Comparison of ENCODE assay signal across 14 mouse cellular contexts in the genomic region with DNA sequence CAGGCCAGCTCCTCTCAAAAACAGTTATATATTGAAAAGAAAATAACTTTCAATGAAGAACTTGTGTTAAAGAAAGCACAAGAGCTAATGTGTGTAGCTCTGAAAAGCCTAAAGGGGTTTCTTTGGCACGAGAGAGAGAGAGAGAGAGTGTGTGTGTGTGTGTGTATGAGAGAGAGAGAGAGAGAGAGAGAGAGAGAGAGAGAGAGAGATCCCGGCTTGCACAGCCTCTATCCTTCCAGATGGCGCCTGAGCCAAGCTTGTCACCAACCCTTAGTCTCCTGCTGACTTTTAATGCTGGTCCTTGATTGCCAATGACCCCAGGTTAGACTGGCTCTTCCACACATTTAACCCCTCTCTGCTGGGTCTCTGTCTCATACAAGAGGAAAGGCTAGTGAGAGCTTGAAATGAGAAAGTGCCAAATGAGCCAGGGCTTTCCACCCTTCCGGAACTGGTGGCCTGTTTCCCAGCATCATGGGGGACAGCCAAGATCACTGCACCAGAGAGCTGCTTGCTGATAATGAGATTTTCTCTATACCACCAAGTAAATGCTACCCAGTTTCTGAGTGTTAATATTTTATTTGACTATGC.
A peak's percentile ranks its signal among the peaks of the same experiment; 100 is the strongest.
DNase-seq lines count a peak whose midpoint lies in the region; ATAC-seq and TF ChIP-seq lines count a peak whose summit lies in the region.
"Had no signal": no experiment of that assay in that cellular context is flagged by ENCODE, and none has a peak within 500 bp of the region (broad histone marks: within the 10 kb centered on the region; RNA-seq: fewer than 3 reads in every experiment).

No protein-coding gene starts in this region.

- H3K4me3 ChIP-seq in heart, adult 2 months: no peak overlapping the region
- H3K4me3 ChIP-seq in midbrain, postnatal 0 days (ENCODE audit: low read depth, low read length): no peak overlapping the region
- H3K4me3 ChIP-seq in midbrain, embryonic 13.5 days (replicated peaks): no peak overlapping the region
- H3K4me3 ChIP-seq: erythroblast, embryonic 14.5 days; heart, embryonic 13.5 days; liver, embryonic 13.5 days had no signal

- no peak; the same call in 1 of the 2 replicates for ATAC-seq in midbrain, postnatal 0 days (ENCODE audit: low FRiP score)
- ATAC-seq in midbrain, embryonic 13.5 days: no peak

- intact Hi-C loops in heart, postnatal 10 days (cut with DNase I): no loop called here
- intact Hi-C loops in heart, adult 2 months (cut with DNase I): no loop called here

- no peaks in the 10 kb centered on the region for H3K79me2 ChIP-seq in heart, adult 2 months (replicated peaks; ENCODE audit: control insufficient read depth, insufficient read depth, low read length)

- H3K27me3 ChIP-seq in heart, adult 2 months (ENCODE audit: control insufficient read depth, insufficient read depth, low read length): no peaks in the 10 kb centered on the region
- H3K27me3 ChIP-seq in midbrain, postnatal 0 days (ENCODE audit: insufficient read depth, low read length): no peaks in the 10 kb centered on the region
- H3K27me3 ChIP-seq in midbrain, embryonic 13.5 days: no peaks in the 10 kb centered on the region
- H3K27me3 ChIP-seq: heart, embryonic 13.5 days; liver, embryonic 13.5 days had no signal

- H3K9me3 ChIP-seq in midbrain, postnatal 0 days (ENCODE audit: low read length): no peaks in the 10 kb centered on the region
- H3K9me3 ChIP-seq in midbrain, embryonic 13.5 days: no peaks in the 10 kb centered on the region
- H3K9me3 ChIP-seq: heart, embryonic 13.5 days; liver, embryonic 13.5 days had no signal

- no peak for TF ChIP-seq EP300 in heart, adult 2 months (IDR thresholded peaks at IDR 0.05; ENCODE audit: insufficient read depth, low read depth, low read length)

- WGBS in heart, adult 2 months: 62% methylated on average over 4 of the region's 4 CpGs
- WGBS in midbrain, postnatal 0 days: 51% methylated on average over 4 of the region's 4 CpGs
- WGBS in midbrain, embryonic 13.5 days: 69% methylated on average over 4 of the region's 4 CpGs

- TF ChIP-seq CTCF in heart, adult 2 months (IDR thresholded peaks at IDR 0.05): no peak
- TF ChIP-seq CTCF in midbrain, postnatal 0 days (IDR thresholded peaks at IDR 0.05): no peak

- H3K36me3 ChIP-seq in heart, adult 2 months (ENCODE audit: control insufficient read depth, insufficient read depth, low read length): no peaks in the 10 kb centered on the region
- H3K36me3 ChIP-seq in midbrain, postnatal 0 days (ENCODE audit: insufficient read depth, low read length): no peaks in the 10 kb centered on the region
- no peaks in the 10 kb centered on the region for H3K36me3 ChIP-seq in midbrain, embryonic 13.5 days
- H3K36me3 ChIP-seq: heart, embryonic 13.5 days; liver, embryonic 13.5 days had no signal

- no peaks in the 10 kb centered on the region for H3K4me1 ChIP-seq in heart, adult 2 months (ENCODE audit: control insufficient read depth, insufficient read depth, low read length)
- H3K4me1 ChIP-seq in midbrain, postnatal 0 days (ENCODE audit: insufficient read depth, low read length): no peaks in the 10 kb centered on the region; the same call in 1 of the 2 replicates
- peaks cover 14% of the 10 kb centered on the region for H3K4me1 ChIP-seq in midbrain, embryonic 13.5 days (replicated peaks)
- H3K4me1 ChIP-seq: liver, embryonic 13.5 days had no signal

- TF ChIP-seq POLR2A in heart, adult 2 months (IDR thresholded peaks at IDR 0.05; ENCODE audit: insufficient read depth, low read depth, low read length): no peak

- no peak overlapping the region for H3K9ac ChIP-seq in heart, adult 2 months (ENCODE audit: low read depth, low read length)
- no peak overlapping the region for H3K9ac ChIP-seq in midbrain, postnatal 0 days (replicated peaks; ENCODE audit: low read length, poor library complexity, severe bottlenecking)
- no peak overlapping the region for H3K9ac ChIP-seq in midbrain, embryonic 13.5 days (replicated peaks)
- H3K9ac ChIP-seq: heart, embryonic 13.5 days; liver, embryonic 13.5 days had no signal

- H3K4me2 ChIP-seq in midbrain, postnatal 0 days (ENCODE audit: low read depth, low read length, poor library complexity, severe bottlenecking): no peak overlapping the region
- no peak overlapping the region for H3K4me2 ChIP-seq in midbrain, embryonic 13.5 days (replicated peaks)
- H3K4me2 ChIP-seq: heart, embryonic 13.5 days; liver, embryonic 13.5 days had no signal

- no peak overlapping the region for H3K27ac ChIP-seq in heart, adult 2 months
- H3K27ac ChIP-seq in midbrain, postnatal 0 days (ENCODE audit: low read depth, low read length): no peak overlapping the region
- H3K27ac ChIP-seq in midbrain, embryonic 13.5 days: no peak overlapping the region
- H3K27ac ChIP-seq: heart, embryonic 13.5 days; liver, embryonic 13.5 days had no signal

- DNase-seq in heart, postnatal 10 days: peak; percentile 8 to 31
- no peak for DNase-seq in heart, adult 2 months
- DNase-seq in midbrain, postnatal 0 days (ENCODE audit: low spot score): peak; percentile 83
- DNase-seq in cerebellum, adult 8-10 months: peak; percentile 12
- DNase-seq in spleen, adult 18-20 months: no peak
- no peak for DNase-seq in kidney, postnatal 10 days
- DNase-seq: adrenal gland, postnatal 14 days; kidney, adult 18-20 months; kidney, postnatal 36 days; liver, embryonic 13.5 days; lung, postnatal 14 days had no signal

Comparison
In these comparisons a context has a peak if more than half of its experiments do, and no peak if none do; other contexts are left out.
1. DNase-seq: peak in heart, postnatal 10 days (2 of 2), midbrain, postnatal 0 days (single experiment) and cerebellum, adult 8-10 months (single experiment); none in heart, adult 2 months (0 of 2), spleen, adult 18-20 months (0 of 2) and kidney, postnatal 10 days (single experiment).